Mouse (Mus musculus): Measurements from ENCODE around the gene Prmt1. TPM values are rescaled to one million over a fixed set of nuclear protein-coding genes. Genes with fewer than 3 reads are reported as not detected.

The Prmt1 gene
- polyA plus RNA-seq, 1 experiment from 2014 or later, result 319 TPM

- Histone ChIP-seq H3K4me3 (ENCODE audit: low read depth, low read length) (no peak overlapping the region), H3K4me2 (ENCODE audit: low read depth) (no peak overlapping the region), H3K36me3 (ENCODE audit: control insufficient read depth, insufficient read depth, low read length) (peaks cover 77% of the 10 kb centered on the region), H3K9ac (ENCODE audit: low read length) (no peak overlapping the region), H3K9me3 (ENCODE audit: control insufficient read depth, low read length) (no peaks in the 10 kb centered on the region), H3K27ac (ENCODE audit: low read depth, low read length) (no peak overlapping the region), H3K4me1 (ENCODE audit: control insufficient read depth, insufficient read depth, low read length) (no peaks in the 10 kb centered on the region), H3K27me3 (ENCODE audit: control insufficient read depth, insufficient read depth, low read length) (no peaks in the 10 kb centered on the region)
- ATAC-seq (ENCODE audit: insufficient read depth, low FRiP score, low TSS enrichment) (no peak), DNase-seq (ENCODE audit: low spot score) (no peak)
- WGBS, result 88% methylated on average over 6 of the region's 6 CpGs
These were observed 19.1 kb upstream of the Prmt1 start for GRCm38 (mm10) chr7:45005321-45005992.

GRCm38 (mm10) chr7:45004546-45004945 lies 18.2 kb upstream of the Prmt1 start:
- ATAC-seq (ENCODE audit: insufficient read depth, low FRiP score, low TSS enrichment) (no peak), DNase-seq (ENCODE audit: low spot score) (no peak)
- no peak overlapping the region for H3K27ac ChIP-seq (ENCODE audit: low read depth, low read length)
- H3K36me3 ChIP-seq (ENCODE audit: control insufficient read depth, insufficient read depth, low read length), result peaks cover 72% of the 10 kb centered on the region
- no peaks in the 10 kb centered on the region for H3K4me1 ChIP-seq (ENCODE audit: control insufficient read depth, insufficient read depth, low read length)
- H3K4me2 ChIP-seq (ENCODE audit: low read depth), result no peak overlapping the region
- 63% methylated on average over 3 of the region's 3 CpGs for WGBS
- H3K27me3 ChIP-seq (ENCODE audit: control insufficient read depth, insufficient read depth, low read length), result no peaks in the 10 kb centered on the region
- H3K9ac ChIP-seq (ENCODE audit: low read length), result no peak overlapping the region
- H3K4me3 ChIP-seq (ENCODE audit: low read depth, low read length), result no peak overlapping the region
- no peaks in the 10 kb centered on the region for H3K9me3 ChIP-seq (ENCODE audit: control insufficient read depth, low read length)

GRCm38 (mm10) chr7:45002440-45002839 lies 16.1 kb upstream of the Prmt1 start:
- H3K36me3 ChIP-seq (ENCODE audit: control insufficient read depth, insufficient read depth, low read length), result peaks cover 59% of the 10 kb centered on the region
- H3K9me3 ChIP-seq (ENCODE audit: control insufficient read depth, low read length), result no peaks in the 10 kb centered on the region
- H3K27ac ChIP-seq (ENCODE audit: low read depth, low read length), result no peak overlapping the region
- no peak overlapping the region for H3K4me3 ChIP-seq (ENCODE audit: low read depth, low read length)
- no peak overlapping the region for H3K9ac ChIP-seq (ENCODE audit: low read length)
- DNase-seq (ENCODE audit: low spot score) (no peak), ATAC-seq (ENCODE audit: insufficient read depth, low FRiP score, low TSS enrichment) (no peak)
- WGBS, result 91% methylated on average over 7 of the region's 7 CpGs
- no peak overlapping the region for H3K4me2 ChIP-seq (ENCODE audit: low read depth)
- peaks cover 7% of the 10 kb centered on the region for H3K4me1 ChIP-seq (ENCODE audit: control insufficient read depth, insufficient read depth, low read length)
- no peaks in the 10 kb centered on the region for H3K27me3 ChIP-seq (ENCODE audit: control insufficient read depth, insufficient read depth, low read length)

- Histone ChIP-seq H3K4me1 (ENCODE audit: control insufficient read depth, insufficient read depth, low read length) (peaks cover 13% of the 10 kb centered on the region), H3K36me3 (ENCODE audit: control insufficient read depth, insufficient read depth, low read length) (peaks cover 42% of the 10 kb centered on the region), H3K27ac (ENCODE audit: low read depth, low read length) (no peak overlapping the region), H3K27me3 (ENCODE audit: control insufficient read depth, insufficient read depth, low read length) (no peaks in the 10 kb centered on the region), H3K9ac (ENCODE audit: low read length) (no peak overlapping the region), H3K4me3 (ENCODE audit: low read depth, low read length) (no peak overlapping the region), H3K4me2 (ENCODE audit: low read depth) (no peak overlapping the region), H3K9me3 (ENCODE audit: control insufficient read depth, low read length) (no peaks in the 10 kb centered on the region)
- DNase-seq (ENCODE audit: low spot score) (no peak), ATAC-seq (ENCODE audit: insufficient read depth, low FRiP score, low TSS enrichment) (no peak)
- 91% methylated on average over 21 of the region's 21 CpGs for WGBS
These were observed 14.3 kb upstream of the Prmt1 start for GRCm38 (mm10) chr7:45000539-45001114.

GRCm38 (mm10) chr7:44999753-45000152 lies 13.4 kb upstream of the Prmt1 start:
- no peak overlapping the region for H3K9ac ChIP-seq (ENCODE audit: low read length)
- no peaks in the 10 kb centered on the region for H3K9me3 ChIP-seq (ENCODE audit: control insufficient read depth, low read length)
- no peak for ATAC-seq (ENCODE audit: insufficient read depth, low FRiP score, low TSS enrichment)
- H3K36me3 ChIP-seq (ENCODE audit: control insufficient read depth, insufficient read depth, low read length), result peaks cover 37% of the 10 kb centered on the region
- DNase-seq (ENCODE audit: low spot score), result no peak
- no peaks in the 10 kb centered on the region for H3K27me3 ChIP-seq (ENCODE audit: control insufficient read depth, insufficient read depth, low read length)
- peaks cover 13% of the 10 kb centered on the region for H3K4me1 ChIP-seq (ENCODE audit: control insufficient read depth, insufficient read depth, low read length)
- no peak overlapping the region for H3K4me3 ChIP-seq (ENCODE audit: low read depth, low read length)
- 84% methylated on average over 11 of the region's 11 CpGs for WGBS
- H3K4me2 ChIP-seq (ENCODE audit: low read depth), result no peak overlapping the region
- H3K27ac ChIP-seq (ENCODE audit: low read depth, low read length), result no peak overlapping the region

GRCm38 (mm10) chr7:44998501-44998955 lies 12.2 kb upstream of the Prmt1 start, which contains the start of gene Bcl2l12:
TSS of gene Bcl2l12 (minus strand) at chr7:44998712.
- H3K4me2 ChIP-seq (ENCODE audit: low read depth), result peak within 1 kb of the TSS; percentile 88
- peak within 1 kb of the TSS; percentile 54 for H3K27ac ChIP-seq (ENCODE audit: low read depth, low read length)
- H3K36me3 ChIP-seq (ENCODE audit: control insufficient read depth, insufficient read depth, low read length), result peaks cover 32% of the 10 kb centered on the region
- no peak for ATAC-seq (ENCODE audit: insufficient read depth, low FRiP score, low TSS enrichment)
- H3K27me3 ChIP-seq (ENCODE audit: control insufficient read depth, insufficient read depth, low read length), result no peaks in the 10 kb centered on the region
- no peaks in the 10 kb centered on the region for H3K9me3 ChIP-seq (ENCODE audit: control insufficient read depth, low read length)
- 5% methylated on average over 18 of the region's 18 CpGs for WGBS
- H3K4me1 ChIP-seq (ENCODE audit: control insufficient read depth, insufficient read depth, low read length), result peaks cover 13% of the 10 kb centered on the region
- peak within 1 kb of the TSS; percentile 70 for H3K4me3 ChIP-seq (ENCODE audit: low read depth, low read length)
- H3K9ac ChIP-seq (ENCODE audit: low read length), result peak within 1 kb of the TSS; percentile 65
- peak; percentile 37 for DNase-seq (ENCODE audit: low spot score)

GRCm38 (mm10) chr7:44997940-44998428 lies 11.6 kb upstream of the Prmt1 start:
- Histone ChIP-seq H3K4me2 (ENCODE audit: low read depth) (peak overlapping the region; percentile 88), H3K9me3 (ENCODE audit: control insufficient read depth, low read length) (no peaks in the 10 kb centered on the region), H3K4me1 (ENCODE audit: control insufficient read depth, insufficient read depth, low read length) (peaks cover 13% of the 10 kb centered on the region), H3K4me3 (ENCODE audit: low read depth, low read length) (peak overlapping the region; percentile 70), H3K27me3 (ENCODE audit: control insufficient read depth, insufficient read depth, low read length) (no peaks in the 10 kb centered on the region), H3K9ac (ENCODE audit: low read length) (peak overlapping the region; percentile 65), H3K27ac (ENCODE audit: low read depth, low read length) (peak overlapping the region; percentile 54), H3K36me3 (ENCODE audit: control insufficient read depth, insufficient read depth, low read length) (peaks cover 26% of the 10 kb centered on the region)
- no peak for DNase-seq (ENCODE audit: low spot score)
- 3% methylated on average over 15 of the region's 15 CpGs for WGBS
- ATAC-seq (ENCODE audit: insufficient read depth, low FRiP score, low TSS enrichment), result peak; percentile 16; the same call in 1 of the 2 replicates

- peak within 1 kb of the TSS; percentile 54 for H3K27ac ChIP-seq (ENCODE audit: low read depth, low read length)
- H3K4me3 ChIP-seq (ENCODE audit: low read depth, low read length), result peak within 1 kb of the TSS; percentile 70
- peak within 1 kb of the TSS; percentile 88 for H3K4me2 ChIP-seq (ENCODE audit: low read depth)
- no peaks in the 10 kb centered on the region for H3K9me3 ChIP-seq (ENCODE audit: control insufficient read depth, low read length)
- peak; percentile 89 for ATAC-seq (ENCODE audit: insufficient read depth, low FRiP score, low TSS enrichment)
- WGBS, result under 1% methylated on average over 43 of the region's 43 CpGs
- H3K4me1 ChIP-seq (ENCODE audit: control insufficient read depth, insufficient read depth, low read length), result peaks cover 13% of the 10 kb centered on the region
- peak; percentile 95 for DNase-seq (ENCODE audit: low spot score)
- H3K27me3 ChIP-seq (ENCODE audit: control insufficient read depth, insufficient read depth, low read length), result no peaks in the 10 kb centered on the region
- peaks cover 25% of the 10 kb centered on the region for H3K36me3 ChIP-seq (ENCODE audit: control insufficient read depth, insufficient read depth, low read length)
- H3K9ac ChIP-seq (ENCODE audit: low read length), result peak within 1 kb of the TSS; percentile 65
These were observed 11.0 kb upstream of the Prmt1 start, which contains the start of gene Irf3 for GRCm38 (mm10) chr7:44997231-44997939. TSS of gene Irf3 (plus strand) at chr7:44997648.
